Comparison of ENCODE assay signal across 1 mouse cellular context in genomic region chr9:120054545-120055277, GRCm38 (mm10).
TF ChIP-seq lines count a peak whose summit lies in the region.

No protein-coding gene starts in this region.

TF ChIP-seq in CH12.LX, 34 proteins besides CTCF, POLR2A, EP300 and RAD21 (continued from another document):
- TF ChIP-seq TCF12 (IDR thresholded peaks at IDR 0.05; ENCODE audit: low read depth, low read length), result peak; percentile 55; the same call in 1 of the 2 replicates
TF ChIP-seq in CH12.LX: peak in this region for 8.
